Mouse (Mus musculus) E14TG2a.4 (cell line): ENCODE data around the gene Rfc4.

Source experiments
- CTCF ChIP-seq: conservative IDR thresholded peaks from 2 replicates; pipeline ENCODE4 v1.5.1; 2014; ENCODE audit warnings: low read length
- NANOG ChIP-seq: IDR thresholded peaks from 2 replicates; pipeline ENCODE4 v1.6.1; 2014; ENCODE audit warnings: borderline replicate concordance, low read length, mixed read lengths
- POU5F1 ChIP-seq: IDR thresholded peaks from 2 replicates; pipeline ENCODE4 v1.6.1; 2014; ENCODE audit warnings: low read length, borderline replicate concordance

DNA sequence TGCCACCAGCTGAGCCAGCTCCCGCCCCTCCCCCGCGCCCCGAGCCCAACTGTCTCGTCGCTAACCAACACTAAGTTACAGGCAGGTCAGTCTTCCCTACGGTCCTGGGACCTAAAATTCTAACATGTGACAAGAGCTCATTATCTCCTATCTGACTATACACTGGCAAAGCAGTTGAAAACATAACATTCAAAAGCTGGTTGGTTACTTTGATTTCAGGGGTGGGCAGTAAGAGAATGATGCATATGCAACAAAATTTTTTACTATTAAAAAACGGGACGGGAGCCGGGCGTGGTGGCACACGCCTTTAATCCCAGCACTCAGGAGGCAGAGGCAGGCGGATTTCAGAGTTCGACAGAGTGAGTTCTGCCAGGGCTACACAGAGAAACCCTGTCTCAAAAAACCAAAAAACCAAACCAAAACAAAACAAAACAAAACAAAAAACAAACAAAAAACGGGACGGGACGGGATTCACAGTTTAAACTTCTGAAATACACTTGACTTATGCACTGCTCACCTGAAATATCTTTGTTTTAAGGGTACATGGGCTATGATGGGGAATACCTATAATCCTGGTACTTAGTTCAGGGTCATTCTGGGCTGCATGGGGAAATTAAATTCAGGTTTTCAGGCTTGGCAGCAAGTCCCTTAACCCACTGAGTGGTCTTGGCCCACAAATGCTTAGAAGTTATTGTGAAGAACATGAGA lies 24.3 kb downstream of the Rfc4 start:
- TF ChIP-seq CTCF (no peak), POU5F1 (no peak), NANOG (no peak; the same call in 1 of the 2 replicates)
